Mouse (Mus musculus) stomach, embryonic 16.5 days (tissue): ENCODE measurements around the gene Hoxd3. TPM values are rescaled to one million over a fixed set of nuclear protein-coding genes. Genes with fewer than 3 reads are reported as not detected.

ENCODE experiments used
- ATAC-seq: fragments of 200-750 bp; cut with Nextera tagmentation; 2 replicates; pipeline ENCODE4 v1.8.0; 2017; ENCODE audit warnings: moderate number of reproducible peaks, moderate TSS enrichment; ENCODE audit not compliant: insufficient read depth, low FRiP score
- H3K27ac ChIP-seq: fragments of 300-500 bp; sonication (generic); 2 replicates; pipeline ENCODE4 v1.5.1; 2014; ENCODE audit warnings: low read length
- H3K27me3 ChIP-seq: fragments of 300-500 bp; sonication (generic); 2 replicates; pipeline ENCODE4 v1.6.1; 2014; ENCODE audit warnings: low read length, control low read depth, mixed read lengths; ENCODE audit not compliant: control insufficient read depth, insufficient read depth
- H3K36me3 ChIP-seq: fragments of 300-500 bp; sonication (generic); 2 replicates; pipeline ENCODE4 v1.6.1; 2014; ENCODE audit warnings: low read length; ENCODE audit not compliant: control insufficient read depth, insufficient read depth
- H3K4me1 ChIP-seq: fragments of 300-500 bp; sonication (generic); 2 replicates; pipeline ENCODE4 v1.6.1; 2014; ENCODE audit warnings: low read length, control low read depth, mixed read lengths; ENCODE audit not compliant: control insufficient read depth, insufficient read depth
- H3K4me2 ChIP-seq: fragments of 300-500 bp; sonication (generic); 2 replicates; pipeline ENCODE4 v1.6.1; 2014; ENCODE audit warnings: low read depth, low read length, mixed read lengths
- H3K4me3 ChIP-seq: fragments of 300-500 bp; sonication (generic); replicated peaks from 2 replicates; pipeline ENCODE4 v1.5.1; 2014; ENCODE audit warnings: mild to moderate bottlenecking, low read length
- H3K9ac ChIP-seq: fragments of 300-500 bp; sonication (generic); 2 replicates; pipeline ENCODE4 v1.6.1; 2014; ENCODE audit warnings: low read length
- H3K9me3 ChIP-seq: fragments of 300-500 bp; sonication (generic); replicated peaks from 2 replicates; pipeline ENCODE4 v1.6.1; 2016; ENCODE audit warnings: low read length, control low read depth; ENCODE audit not compliant: control insufficient read depth
- WGBS: fragments of 180-500 bp; shearing (Covaris S2); extraction: QIAGEN DNeasy Blood & Tissue Kit; methylation state at CpG from one replicate; pipeline ENCODE4 v1.1.7; 2014; 5-methylcytosine and 5-hydroxymethylcytosine counted together
- polyA plus RNA-seq: library from polyadenylated mRNA; unstranded; fragments of >200 nt; fragmentation: Nextera tagmentation; extraction: Ambion mirVana; gene quantifications from 2 replicates; pipeline ENCODE4 v1.2.1, GENCODE M21; 2015

Hoxd3 gene
- 7.4 and 9.2 TPM in 2 replicates for polyA plus RNA-seq

GRCm38 (mm10) chr2:74711721-74712621, at the start of gene Hoxd3, which contains the start of gene Hoxd4:
Gene Hoxd3, plus strand, starts transcription at chr2:74711927.
Gene Hoxd4, plus strand, starts transcription at chr2:74711929.
- ATAC-seq = no peak
- 0 out of 2 replicates have a peak, but pooled peaks cover 2% of the 10 kb centered on the region for H3K4me1 ChIP-seq
- no peaks in the 10 kb centered on the region for H3K36me3 ChIP-seq
- no peak within 1 kb of the TSS for H3K27ac ChIP-seq
- peak within 1 kb of the TSS; percentile 43 for H3K4me3 ChIP-seq
- peaks cover 90% of the 10 kb centered on the region for H3K27me3 ChIP-seq
- H3K9ac ChIP-seq = peak within 1 kb of the TSS; percentile 57
- under 1% methylated on average over 65 of the region's 65 CpGs for WGBS
- H3K4me2 ChIP-seq = peak within 1 kb of the TSS; percentile 46
- no peaks in the 10 kb centered on the region for H3K9me3 ChIP-seq

GRCm38 (mm10) chr2:74663291-74663925, 48.3 kb upstream of the Hoxd3 start:
- WGBS = 2% methylated on average over 18 of the region's 18 CpGs
- H3K27me3 ChIP-seq = peaks cover 92% of the 10 kb centered on the region
- no peak for ATAC-seq

GRCm38 (mm10) chr2:74666411-74666810, 45.3 kb upstream of the Hoxd3 start:
- H3K9me3 ChIP-seq = no peaks in the 10 kb centered on the region
- peaks cover 14% of the 10 kb centered on the region for H3K4me1 ChIP-seq
- H3K4me3 ChIP-seq = no peak overlapping the region
- no peak overlapping the region for H3K4me2 ChIP-seq
- H3K36me3 ChIP-seq = no peaks in the 10 kb centered on the region
- ATAC-seq = no peak
- H3K9ac ChIP-seq = no peak overlapping the region
- peaks cover 92% of the 10 kb centered on the region for H3K27me3 ChIP-seq
- 2% methylated on average over 7 of the region's 7 CpGs for whole genome bisulfite sequencing
- no peak overlapping the region for H3K27ac ChIP-seq

More at GRCm38 (mm10) chr2:74663291-74663925, 48.3 kb upstream of the Hoxd3 start:
- H3K4me2 ChIP-seq = no peak overlapping the region
- no peak overlapping the region for H3K4me3 ChIP-seq
- no peaks in the 10 kb centered on the region for H3K36me3 ChIP-seq
- H3K27ac ChIP-seq = no peak overlapping the region
- no peak overlapping the region for H3K9ac ChIP-seq
- peaks cover 11% of the 10 kb centered on the region for H3K4me1 ChIP-seq
- H3K9me3 ChIP-seq = no peaks in the 10 kb centered on the region

- Histone ChIP-seq H3K9ac (no peak overlapping the region), H3K4me2 (no peak overlapping the region), H3K4me3 (no peak overlapping the region), H3K27me3 (peaks cover 92% of the 10 kb centered on the region), H3K27ac (no peak overlapping the region), H3K4me1 (peaks cover 10% of the 10 kb centered on the region; the same call in 1 of the 2 replicates), H3K9me3 (no peaks in the 10 kb centered on the region), H3K36me3 (no peaks in the 10 kb centered on the region)
- WGBS = 4% methylated on average over 36 of the region's 36 CpGs
- ATAC-seq = 0 out of 2 replicates have a peak, but pooled peaks have one; percentile 7
Measured at GRCm38 (mm10) chr2:74667191-74667841, 44.4 kb upstream of the Hoxd3 start.

GRCm38 (mm10) chr2:74667842-74668357, 43.8 kb upstream of the Hoxd3 start, which contains the start of gene Hoxd13:
Gene Hoxd13, plus strand, starts transcription at chr2:74668310.
- peaks cover 14% of the 10 kb centered on the region; the same call in 1 of the 2 replicates for H3K4me1 ChIP-seq
- H3K27me3 ChIP-seq = peaks cover 93% of the 10 kb centered on the region
- H3K9me3 ChIP-seq = no peaks in the 10 kb centered on the region
- H3K4me3 ChIP-seq = peak within 1 kb of the TSS; percentile 42
- peak within 1 kb of the TSS; percentile 46 for H3K4me2 ChIP-seq
- ATAC-seq = peak; percentile 40; the same call in 1 of the 2 replicates
- H3K36me3 ChIP-seq = no peaks in the 10 kb centered on the region
- H3K27ac ChIP-seq = no peak within 1 kb of the TSS
- 0% methylated on average over 28 of the region's 51 CpGs for WGBS
- no peak within 1 kb of the TSS; the same call in 1 of the 2 replicates for H3K9ac ChIP-seq

- H3K27me3 ChIP-seq = peaks cover 93% of the 10 kb centered on the region
- under 1% methylated on average over 69 of the region's 74 CpGs for WGBS
- 0 out of 2 replicates have a peak, but pooled peaks have one; percentile 39 for ATAC-seq
- H3K4me1 ChIP-seq = peaks cover 14% of the 10 kb centered on the region; the same call in 1 of the 2 replicates
- peak overlapping the region; percentile 42 for H3K4me3 ChIP-seq
- no peaks in the 10 kb centered on the region for H3K36me3 ChIP-seq
- H3K9ac ChIP-seq = no peak overlapping the region; the same call in 1 of the 2 replicates
- no peak overlapping the region for H3K27ac ChIP-seq
- H3K9me3 ChIP-seq = no peaks in the 10 kb centered on the region
- H3K4me2 ChIP-seq = peak overlapping the region; percentile 46
Measured at GRCm38 (mm10) chr2:74668370-74669229, 43.1 kb upstream of the Hoxd3 start.

- no peak overlapping the region for H3K9ac ChIP-seq
- H3K27ac ChIP-seq = no peak overlapping the region
- ATAC-seq = no peak
- peaks cover 14% of the 10 kb centered on the region; the same call in 1 of the 2 replicates for H3K4me1 ChIP-seq
- 2% methylated on average over 3 of the region's 3 CpGs for WGBS
- no peaks in the 10 kb centered on the region for H3K9me3 ChIP-seq
- H3K4me2 ChIP-seq = no peak overlapping the region
- H3K36me3 ChIP-seq = no peaks in the 10 kb centered on the region
- H3K4me3 ChIP-seq = no peak overlapping the region
- H3K27me3 ChIP-seq = peaks cover 93% of the 10 kb centered on the region
Measured at GRCm38 (mm10) chr2:74669230-74669578, 42.5 kb upstream of the Hoxd3 start.

- Histone ChIP-seq H3K27ac (no peak overlapping the region), H3K4me2 (no peak overlapping the region), H3K9ac (no peak overlapping the region), H3K9me3 (no peaks in the 10 kb centered on the region), H3K36me3 (no peaks in the 10 kb centered on the region), H3K4me1 (peaks cover 14% of the 10 kb centered on the region; the same call in 1 of the 2 replicates), H3K27me3 (peaks cover 93% of the 10 kb centered on the region), H3K4me3 (no peak overlapping the region)
- WGBS = 4% methylated on average over 14 of the region's 14 CpGs
- ATAC-seq = no peak
Measured at GRCm38 (mm10) chr2:74669650-74670235, 42.0 kb upstream of the Hoxd3 start.
